Mouse (Mus musculus) liver, embryonic 15.5 days (tissue): ENCODE results near the gene Suds3. TPM values are rescaled to one million over a fixed set of nuclear protein-coding genes. Genes with fewer than 3 reads are reported as not detected.

Experiments used
- ATAC-seq: fragments of 200-750 bp; cut with Nextera tagmentation; 2 replicates; pipeline ENCODE4 v1.8.0; 2017; ENCODE audit warnings: moderate number of reproducible peaks, mild to moderate bottlenecking, moderate library complexity; ENCODE audit not compliant: insufficient read depth
- H3K27ac ChIP-seq: fragments of 300-500 bp; sonication (generic); replicated peaks from 2 replicates; pipeline ENCODE4 v1.5.1; 2015; ENCODE audit warnings: mild to moderate bottlenecking, inconsistent platforms
- H3K27me3 ChIP-seq: fragments of 300-500 bp; sonication (generic); 2 replicates; pipeline ENCODE4 v1.6.1; 2015; ENCODE audit warnings: mild to moderate bottlenecking, inconsistent platforms
- H3K36me3 ChIP-seq: fragments of 300-500 bp; sonication (generic); replicated peaks from 2 replicates; pipeline ENCODE4 v1.6.1; 2015; ENCODE audit warnings: moderate library complexity, mild to moderate bottlenecking, inconsistent platforms
- H3K4me1 ChIP-seq: fragments of 300-500 bp; sonication (generic); replicated peaks from 2 replicates; pipeline ENCODE4 v1.6.1; 2015; ENCODE audit warnings: inconsistent platforms
- H3K4me2 ChIP-seq: fragments of 300-500 bp; sonication (generic); 2 replicates; pipeline ENCODE4 v1.6.1; 2015; ENCODE audit warnings: moderate library complexity, mild to moderate bottlenecking, inconsistent platforms
- H3K4me3 ChIP-seq: fragments of 300-500 bp; sonication (generic); replicated peaks from 2 replicates; pipeline ENCODE4 v1.5.1; 2015; ENCODE audit warnings: mild to moderate bottlenecking, inconsistent platforms
- H3K9ac ChIP-seq: fragments of 300-500 bp; sonication (generic); 2 replicates; pipeline ENCODE4 v1.6.1; 2015; ENCODE audit warnings: moderate library complexity, mild to moderate bottlenecking, inconsistent platforms
- H3K9me3 ChIP-seq: fragments of 300-500 bp; sonication (generic); replicated peaks from 2 replicates; pipeline ENCODE4 v1.6.1; 2016; ENCODE audit warnings: inconsistent platforms
- WGBS: fragments of 180-500 bp; shearing (Covaris S2); methylation state at CpG from one replicate; pipeline ENCODE4 v1.1.7; 2015; ENCODE audit warnings: mixed read lengths; ENCODE audit not compliant: insufficient replicate concordance; 5-methylcytosine and 5-hydroxymethylcytosine counted together
- polyA plus RNA-seq: library from polyadenylated mRNA; unstranded; fragments of >200 nt; fragmentation: Nextera tagmentation; extraction: Ambion mirVana; gene quantifications from 2 replicates; pipeline ENCODE4 v1.2.1, GENCODE M21; 2015

Suds3 gene
- polyA plus RNA-seq, 1 experiment from 2014 or later, result 30.7 TPM

GRCm38 (mm10) chr5:117042661-117043060 is 73.3 kb downstream of the Suds3 start:
- Histone ChIP-seq H3K4me1 (no peaks in the 10 kb centered on the region), H3K4me3 (no peak overlapping the region), H3K9me3 (no peaks in the 10 kb centered on the region), H3K4me2 (no peak overlapping the region), H3K36me3 (no peaks in the 10 kb centered on the region), H3K27ac (no peak overlapping the region), H3K9ac (no peak overlapping the region), H3K27me3 (no peaks in the 10 kb centered on the region)
- WGBS, result 55% methylated on average over 11 of the region's 11 CpGs
- ATAC-seq, result no peak

Other genes starting within 250 kb of the Suds3 start
- 42.5 and 42.7 TPM in 2 replicates for gene Taok3, start 4.0 kb upstream of the Suds3 start, polyA plus RNA-seq
- gene Pebp1, start 171.5 kb upstream of the Suds3 start, polyA plus RNA-seq, result 190 and 203 TPM in 2 replicates
- 1.4 TPM in 2 replicates for gene Vsig10, start 203.0 kb upstream of the Suds3 start, polyA plus RNA-seq
- 26.4 and 30.0 TPM in 2 replicates for gene Wsb2, start 241.2 kb upstream of the Suds3 start, polyA plus RNA-seq